Mouse (Mus musculus) neural tube, embryonic 12.5 days (tissue): ENCODE results near the gene Ly6c2. TPM values are rescaled to one million over a fixed set of nuclear protein-coding genes. Genes with fewer than 3 reads are reported as not detected.
"Not testable (repeated sequence)": the region's sequence is repeated elsewhere in the genome, so short reads cannot be mapped to it uniquely, and the experiment has no call there.

ENCODE experiments used
- ATAC-seq: fragments of 200-750 bp; cut with Nextera tagmentation; 2 replicates; pipeline ENCODE4 v1.8.0; 2017; ENCODE audit warnings: low read depth, mild to moderate bottlenecking, moderate TSS enrichment, moderate library complexity; ENCODE audit not compliant: low FRiP score
- H3K27ac ChIP-seq: fragments of 300-500 bp; sonication (generic); 2 replicates; pipeline ENCODE4 v1.5.1; 2016
- H3K27me3 ChIP-seq: fragments of 300-500 bp; sonication (generic); replicated peaks from 2 replicates; pipeline ENCODE4 v1.6.1; 2016; ENCODE audit warnings: mild to moderate bottlenecking
- H3K36me3 ChIP-seq: fragments of 300-500 bp; sonication (generic); 2 replicates; pipeline ENCODE4 v1.6.1; 2016; ENCODE audit warnings: mild to moderate bottlenecking
- H3K4me1 ChIP-seq: fragments of 300-500 bp; sonication (generic); 2 replicates; pipeline ENCODE4 v1.6.1; 2016
- H3K4me2 ChIP-seq: fragments of 300-500 bp; sonication (generic); replicated peaks from 2 replicates; pipeline ENCODE4 v1.6.1; 2016; ENCODE audit warnings: mild to moderate bottlenecking
- H3K4me3 ChIP-seq: fragments of 300-500 bp; sonication (generic); 2 replicates; pipeline ENCODE4 v1.5.1; 2016
- H3K9ac ChIP-seq: fragments of 300-500 bp; sonication (generic); 2 replicates; pipeline ENCODE4 v1.6.1; 2016; ENCODE audit warnings: mild to moderate bottlenecking
- H3K9me3 ChIP-seq: fragments of 300-500 bp; sonication (generic); 2 replicates; pipeline ENCODE4 v1.6.1; 2016; ENCODE audit warnings: mild to moderate bottlenecking
- WGBS: fragments of 180-500 bp; shearing (Covaris S2); methylation state at CpG from one replicate; pipeline ENCODE4 v1.1.7; 2016; 5-methylcytosine and 5-hydroxymethylcytosine counted together
- polyA plus RNA-seq: library from polyadenylated mRNA; unstranded; fragments of >200 nt; fragmentation: Nextera tagmentation; extraction: Ambion mirVana; gene quantifications from 2 replicates; pipeline ENCODE4 v1.2.1, GENCODE M21; 2016

Ly6c2 gene
- polyA plus RNA-seq, result not detected in 2 replicates

- WGBS, result 56% methylated on average over 1 of the region's 1 CpGs
- not testable (repeated sequence) for H3K4me1 ChIP-seq, ATAC-seq
Measured at GRCm38 (mm10) chr15:75111861-75112630, at the start of gene Ly6c2. TSS of gene Ly6c2 (minus strand) at chr15:75111970.

GRCm38 (mm10) chr15:75157646-75158045, 45.9 kb upstream of the Ly6c2 start:
- no peak overlapping the region for H3K4me3 ChIP-seq
- no peaks in the 10 kb centered on the region for H3K4me1 ChIP-seq
- H3K27me3 ChIP-seq, result no peaks in the 10 kb centered on the region
- WGBS, result 66% methylated on average over 1 of the region's 1 CpGs
- H3K4me2 ChIP-seq, result no peak overlapping the region
- no peaks in the 10 kb centered on the region for H3K36me3 ChIP-seq
- no peak for ATAC-seq
- no peak overlapping the region for H3K27ac ChIP-seq
- no peak overlapping the region for H3K9ac ChIP-seq
- peaks cover 4% of the 10 kb centered on the region; the same call in 1 of the 2 replicates for H3K9me3 ChIP-seq

More at GRCm38 (mm10) chr15:75111861-75112630, at the start of gene Ly6c2:
- H3K9me3 ChIP-seq, H3K9ac ChIP-seq, H3K4me2 ChIP-seq, H3K4me3 ChIP-seq, H3K36me3 ChIP-seq, H3K27ac ChIP-seq, H3K27me3 ChIP-seq: not testable (repeated sequence)

- no peak for ATAC-seq
- Histone ChIP-seq H3K36me3 (no peaks in the 10 kb centered on the region), H3K4me3 (no peak within 1 kb of the TSS), H3K4me2 (no peak within 1 kb of the TSS), H3K27ac (no peak within 1 kb of the TSS), H3K9ac (no peak within 1 kb of the TSS), H3K27me3 (no peaks in the 10 kb centered on the region), H3K4me1 (no peaks in the 10 kb centered on the region), H3K9me3 (no peaks in the 10 kb centered on the region)
- 83% methylated on average over 1 of the region's 1 CpGs for WGBS
Measured at GRCm38 (mm10) chr15:75154940-75155339, 43.2 kb upstream of the Ly6c2 start, which contains the start of gene Ly6g. TSS of gene Ly6g (plus strand) at chr15:75155240.

DNA sequence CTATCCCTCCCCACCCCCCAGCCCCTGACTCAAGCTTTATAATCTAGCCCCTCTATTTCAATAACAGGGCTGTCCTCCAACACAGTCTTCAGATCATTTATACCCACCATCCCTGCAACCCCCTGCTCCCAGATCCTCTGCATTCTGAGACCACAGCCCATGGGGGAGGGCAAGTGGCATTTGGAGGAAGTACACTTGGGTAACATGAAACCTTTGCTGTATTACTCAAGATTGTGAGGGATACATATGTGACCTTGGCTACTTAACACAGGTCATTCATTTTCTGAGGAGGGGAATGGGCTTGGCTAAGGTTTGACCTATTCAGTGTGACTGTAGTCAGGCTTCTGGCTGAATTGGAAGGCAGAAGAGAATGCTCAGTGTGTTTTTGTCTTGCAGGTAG, 41.3 kb upstream of the Ly6c2 start:
- H3K4me1 ChIP-seq, result no peaks in the 10 kb centered on the region
- ATAC-seq, result no peak
- H3K27ac ChIP-seq, result no peak overlapping the region
- H3K9ac ChIP-seq, result no peak overlapping the region
- H3K27me3 ChIP-seq, result no peaks in the 10 kb centered on the region
- H3K4me3 ChIP-seq, result no peak overlapping the region
- no peaks in the 10 kb centered on the region for H3K9me3 ChIP-seq
- H3K36me3 ChIP-seq, result no peaks in the 10 kb centered on the region
- no peak overlapping the region for H3K4me2 ChIP-seq

GRCm38 (mm10) chr15:75143735-75144134, 32.0 kb upstream of the Ly6c2 start:
- Histone ChIP-seq H3K36me3 (no peaks in the 10 kb centered on the region), H3K4me1 (no peaks in the 10 kb centered on the region), H3K4me3 (no peak overlapping the region), H3K27me3 (no peaks in the 10 kb centered on the region), H3K9me3 (no peaks in the 10 kb centered on the region), H3K9ac (no peak overlapping the region), H3K27ac (no peak overlapping the region), H3K4me2 (no peak overlapping the region)
- 73% methylated on average over 3 of the region's 3 CpGs for WGBS
- no peak for ATAC-seq

GRCm38 (mm10) chr15:75141812-75142360, 30.1 kb upstream of the Ly6c2 start:
- H3K9me3 ChIP-seq, ATAC-seq, H3K27me3 ChIP-seq, H3K4me2 ChIP-seq, H3K4me1 ChIP-seq, H3K36me3 ChIP-seq, H3K9ac ChIP-seq, H3K4me3 ChIP-seq, H3K27ac ChIP-seq: not testable (repeated sequence)
- 47% methylated on average over 6 of the region's 6 CpGs for WGBS

GRCm38 (mm10) chr15:75137739-75138138, 26.0 kb upstream of the Ly6c2 start:
- H3K27me3 ChIP-seq, H3K4me3 ChIP-seq, H3K4me2 ChIP-seq, H3K27ac ChIP-seq, H3K9me3 ChIP-seq, H3K9ac ChIP-seq, H3K4me1 ChIP-seq, H3K36me3 ChIP-seq, ATAC-seq: not testable (repeated sequence)
- 74% methylated on average over 3 of the region's 3 CpGs for WGBS

DNA sequence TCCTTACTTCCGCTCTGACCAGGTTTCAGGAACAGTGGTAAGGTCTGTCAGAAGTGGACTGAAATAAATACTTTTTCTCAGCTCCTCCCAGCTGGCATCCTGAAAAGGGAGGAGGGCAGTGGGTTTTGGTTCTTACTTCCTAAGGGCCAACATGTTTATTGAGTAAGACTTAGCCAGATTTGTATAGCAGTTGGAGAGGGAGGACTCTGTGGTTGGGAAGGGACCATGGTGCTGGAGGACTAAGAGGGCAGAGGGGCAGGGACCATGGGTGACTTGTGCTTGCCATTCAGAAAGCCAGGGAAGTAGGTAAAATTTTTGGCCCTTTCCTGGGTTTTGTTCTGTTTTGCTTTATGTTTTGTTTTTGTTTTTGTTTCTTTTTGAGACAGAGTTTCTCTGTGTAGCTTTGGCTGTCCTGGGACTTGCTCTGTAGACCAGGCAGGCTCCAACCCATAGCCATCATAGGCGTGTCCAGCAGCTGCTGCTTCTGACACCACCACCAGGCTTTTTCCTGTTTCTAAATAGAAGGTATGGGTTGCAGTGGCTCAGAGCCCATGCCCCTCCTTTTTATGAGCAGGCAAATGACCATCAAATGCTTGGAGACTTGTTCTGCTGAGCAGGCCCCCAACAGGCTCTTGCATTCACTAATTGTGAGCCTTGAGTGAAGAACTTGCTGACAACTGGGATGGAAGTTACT, 23.5 kb upstream of the Ly6c2 start:
- H3K9ac ChIP-seq, H3K36me3 ChIP-seq, H3K4me3 ChIP-seq, H3K9me3 ChIP-seq, H3K27me3 ChIP-seq, H3K4me1 ChIP-seq, ATAC-seq, H3K4me2 ChIP-seq, H3K27ac ChIP-seq: not testable (repeated sequence)
- 69% methylated on average over 2 of the region's 2 CpGs for WGBS

- ATAC-seq, H3K27me3 ChIP-seq, H3K27ac ChIP-seq, H3K36me3 ChIP-seq, H3K4me1 ChIP-seq, H3K4me3 ChIP-seq, H3K4me2 ChIP-seq, H3K9ac ChIP-seq, H3K9me3 ChIP-seq: not testable (repeated sequence)
- WGBS, result 91% methylated on average over 2 of the region's 2 CpGs
Measured at GRCm38 (mm10) chr15:75132346-75132745, 20.6 kb upstream of the Ly6c2 start.

DNA sequence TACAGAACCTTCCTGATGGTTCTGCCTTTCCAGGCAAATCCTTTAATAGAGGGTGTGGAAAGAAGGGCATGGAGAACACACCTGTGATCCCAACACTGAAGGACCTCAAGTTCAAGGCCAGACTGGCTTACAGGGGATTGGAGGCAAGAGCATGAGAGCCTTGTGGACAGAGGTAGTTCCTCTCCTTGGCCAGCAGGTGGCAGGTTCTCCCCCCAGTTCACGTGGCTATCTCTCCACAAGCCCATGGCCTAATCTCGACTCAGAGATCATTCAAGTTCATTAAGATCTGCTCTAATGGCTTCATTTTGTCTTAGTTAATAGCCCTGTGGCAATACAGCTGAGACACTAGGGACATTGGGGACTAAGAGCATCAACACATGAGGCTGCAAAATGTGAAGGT, 8.3 kb upstream of the Ly6c2 start:
- whole genome bisulfite sequencing, result 19% methylated on average over 2 of the region's 2 CpGs
- H3K27me3 ChIP-seq, result no peaks in the 10 kb centered on the region
- no peaks in the 10 kb centered on the region for H3K36me3 ChIP-seq
- no peaks in the 10 kb centered on the region for H3K9me3 ChIP-seq
- H3K9ac ChIP-seq, result no peak overlapping the region
- no peak overlapping the region for H3K4me2 ChIP-seq
- H3K27ac ChIP-seq, result no peak overlapping the region
- H3K4me1 ChIP-seq, result no peaks in the 10 kb centered on the region
- no peak for ATAC-seq
- no peak overlapping the region for H3K4me3 ChIP-seq

DNA sequence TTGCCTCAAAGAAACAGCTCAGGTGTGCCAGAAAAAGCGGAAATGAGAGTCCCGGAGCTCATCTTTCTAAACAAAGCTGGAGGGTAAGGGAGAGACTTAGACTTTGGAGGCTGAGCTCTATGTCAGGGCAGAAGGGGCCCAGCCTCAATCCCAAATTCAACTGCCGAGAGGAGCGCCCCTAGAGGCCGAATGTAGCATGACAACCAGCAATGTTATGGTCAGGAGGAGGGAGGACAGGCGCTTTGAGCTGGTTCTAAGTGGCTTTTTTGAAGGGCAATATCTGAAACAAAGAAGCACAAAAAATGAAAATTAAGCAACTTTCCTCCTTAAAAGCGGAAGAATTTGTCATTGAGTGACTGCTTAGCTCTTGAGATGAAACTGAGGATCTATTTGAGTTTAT, 7.0 kb upstream of the Ly6c2 start:
- not testable (repeated sequence) for H3K9ac ChIP-seq, H3K27ac ChIP-seq, H3K4me2 ChIP-seq, H3K4me1 ChIP-seq, H3K27me3 ChIP-seq, H3K36me3 ChIP-seq, ATAC-seq, H3K4me3 ChIP-seq, H3K9me3 ChIP-seq
- WGBS, result 24% methylated on average over 6 of the region's 7 CpGs

DNA sequence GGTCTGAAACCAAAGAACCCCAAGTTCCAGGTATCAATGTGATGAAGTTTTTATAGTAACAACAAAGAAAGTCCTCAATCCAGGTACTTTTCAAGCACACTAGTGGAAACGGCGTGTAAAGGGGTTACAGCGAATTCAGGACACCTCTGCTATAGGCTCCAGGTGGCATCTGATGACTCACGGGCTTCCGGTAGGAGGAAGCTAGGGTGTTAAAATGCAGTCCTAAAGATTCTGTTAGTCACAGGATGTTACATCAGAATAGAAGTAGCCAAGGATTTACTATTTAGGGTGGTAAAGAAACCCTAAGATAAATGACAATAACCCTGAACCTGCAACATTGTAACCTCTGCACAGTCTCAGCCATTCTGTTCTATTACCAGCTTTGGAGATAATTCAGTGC, 5.7 kb upstream of the Ly6c2 start:
- not testable (repeated sequence) for H3K27ac ChIP-seq, H3K4me2 ChIP-seq, H3K27me3 ChIP-seq, H3K4me1 ChIP-seq, H3K9ac ChIP-seq, ATAC-seq, H3K4me3 ChIP-seq, H3K9me3 ChIP-seq, H3K36me3 ChIP-seq
- WGBS, result 91% methylated on average over 5 of the region's 5 CpGs
